Mouse (Mus musculus) layer of hippocampus, adult 2 months (tissue): Measurements from ENCODE around the gene Gm13272. TPM values are rescaled to one million over a fixed set of nuclear protein-coding genes. Genes with fewer than 3 reads are reported as not detected.
A peak's percentile ranks its signal among the peaks of the same experiment; 100 is the strongest.
"Not testable (repeated sequence)": the region's sequence is repeated elsewhere in the genome, so short reads cannot be mapped to it uniquely, and the experiment has no call there.

Source experiments
- DNase-seq, 2 experiments: peaks; one replicate each; pipeline ENCODE4 v3.0.0; 2022; ENCODE audit warnings: low spot score in 2 of 2
- H3K27ac ChIP-seq: fragments of 200-600 bp; 2 replicates; pipeline ENCODE4 v1.8.1; 2022
- H3K4me3 ChIP-seq: fragments of 200-600 bp; 2 replicates; pipeline ENCODE4 v1.8.1; 2022; ENCODE audit warnings: mild to moderate bottlenecking
- CTCF ChIP-seq: fragments of 200-600 bp; conservative IDR thresholded peaks from 2 replicates; pipeline ENCODE4 v1.8.1; 2022; ENCODE audit warnings: antibody characterized with exemption, mild to moderate bottlenecking, moderate library complexity
- total RNA-seq, 2 experiments: library from RNA; stranded (reverse); gene quantifications; 2 replicates each; pipeline ENCODE4 v1.2.3; 2021

The Gm13272 gene
- total RNA-seq, 2 experiments from 2014 or later = not detected

DNA sequence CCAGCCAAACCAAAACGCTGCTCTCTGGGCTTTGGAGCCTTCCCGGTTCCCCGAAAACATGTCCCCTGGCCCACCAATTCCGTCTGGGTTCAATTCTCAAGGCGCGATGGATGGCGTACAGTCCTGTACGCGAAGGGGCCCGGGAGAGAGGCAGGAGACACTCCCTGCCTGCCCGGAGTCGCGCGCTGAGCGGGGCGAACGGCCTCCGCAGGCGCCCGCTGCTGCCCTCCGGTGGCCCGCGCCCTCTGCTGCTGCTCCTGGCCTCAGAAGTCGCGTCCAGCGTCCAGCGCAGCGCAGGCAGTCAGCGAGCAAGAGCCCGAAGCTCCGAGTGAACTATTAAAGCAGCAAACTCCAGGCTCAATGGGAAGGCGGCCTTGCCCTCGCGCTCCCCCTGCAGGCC, 26.1 kb downstream of the Gm13272 start:
- TF ChIP-seq CTCF = peak; percentile 21
- H3K27ac ChIP-seq, DNase-seq, H3K4me3 ChIP-seq: not testable (repeated sequence)

DNA sequence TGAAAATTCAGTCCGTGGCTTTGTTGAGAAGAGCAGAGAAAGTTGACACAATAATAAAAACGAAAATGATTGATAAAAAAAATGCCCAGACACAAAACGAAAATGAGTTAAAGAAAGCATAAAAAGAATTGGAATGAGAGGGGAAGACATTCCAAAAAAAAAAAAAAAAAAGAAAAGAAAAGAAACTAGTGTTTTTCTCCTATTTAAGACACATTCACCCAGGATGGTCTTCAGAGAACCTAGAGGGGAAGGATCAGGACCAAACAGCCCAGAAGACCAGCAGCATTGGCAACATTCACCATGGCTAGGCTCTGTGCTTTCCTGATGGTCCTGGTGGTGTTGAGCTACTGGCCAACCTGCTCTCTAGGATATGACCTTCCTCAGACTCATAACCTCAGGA, 36.3 kb downstream of the Gm13272 start, which contains the start of gene Ifna7:
Ifna7 (plus strand) TSS at position 301 of the 400 bp plus-strand sequence.
- no peak for DNase-seq
- no peak for TF ChIP-seq CTCF
- Histone ChIP-seq H3K4me3 (no peak within 1 kb of the TSS), H3K27ac (no peak within 1 kb of the TSS)

DNA sequence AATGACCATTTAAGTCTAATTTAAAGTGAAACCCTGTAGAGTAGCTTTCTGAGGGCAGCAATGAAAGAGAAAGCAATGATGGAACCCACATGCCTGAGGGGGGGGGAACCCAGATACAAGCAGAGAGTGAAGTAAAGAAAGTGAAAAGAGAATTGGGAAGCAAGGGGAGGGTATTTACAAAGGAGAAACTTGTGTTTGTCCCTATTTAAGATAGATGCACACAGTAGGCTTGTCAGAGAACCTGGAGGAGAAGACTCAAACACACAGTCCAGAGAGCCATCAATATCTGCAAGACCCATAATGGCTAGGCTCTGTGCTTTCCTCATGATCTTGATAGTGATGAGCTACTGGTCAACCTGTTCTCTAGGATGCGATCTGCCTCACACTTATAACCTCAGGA, 40.0 kb downstream of the Gm13272 start, which contains the start of gene Ifna11:
Ifna11 (plus strand) TSS at position 301 of the 400 bp plus-strand sequence.
- Histone ChIP-seq H3K27ac (no peak within 1 kb of the TSS), H3K4me3 (no peak within 1 kb of the TSS)
- no peak for DNase-seq
- no peak for TF ChIP-seq CTCF

DNA sequence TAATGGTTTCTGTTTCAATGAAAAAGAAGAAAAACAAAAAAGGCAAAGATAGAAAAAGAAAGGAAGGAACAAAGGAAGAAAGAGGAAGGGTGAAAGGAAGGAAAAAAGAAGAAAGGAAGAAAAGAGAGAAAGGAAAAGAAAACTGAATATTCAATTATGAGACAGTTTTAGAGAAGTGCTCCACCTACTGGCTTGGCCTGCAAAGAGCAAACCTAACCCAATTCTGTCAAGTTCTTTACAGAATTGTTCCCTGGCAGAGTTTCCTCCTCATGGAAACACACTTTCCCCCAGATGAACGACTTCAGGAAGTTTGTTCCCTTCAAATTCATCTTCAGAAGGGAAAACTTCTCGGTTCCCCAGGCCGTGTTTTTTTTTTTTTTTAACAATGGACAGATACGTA, 43.3 kb downstream of the Gm13272 start:
- DNase-seq = peak in 1 of 2 experiments; percentile 21
- Histone ChIP-seq H3K27ac (no peak overlapping the region), H3K4me3 (no peak overlapping the region)

DNA sequence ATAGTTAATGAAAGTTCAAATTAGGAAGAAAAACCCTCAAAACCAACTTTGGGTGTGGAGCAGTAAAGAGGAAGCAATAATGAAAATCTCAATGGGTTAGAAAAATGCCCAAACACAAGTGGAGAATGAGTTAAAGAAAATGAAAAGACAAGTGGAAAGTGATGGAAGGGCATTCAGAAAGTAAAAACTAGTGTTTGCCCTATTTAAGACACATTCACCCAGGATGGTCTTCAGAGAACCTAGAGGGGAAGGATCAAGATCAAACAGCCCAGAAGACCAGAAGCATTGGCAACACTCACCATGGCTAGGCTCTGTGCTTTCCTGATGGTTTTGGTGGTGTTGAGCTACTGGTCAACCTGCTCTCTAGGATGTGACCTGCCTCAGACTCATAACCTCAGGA, 47.5 kb downstream of the Gm13272 start, which contains the start of gene Ifna6:
Ifna6 (plus strand) TSS at position 301 of the 400 bp plus-strand sequence.
- not testable (repeated sequence) for H3K4me3 ChIP-seq, DNase-seq, H3K27ac ChIP-seq

More for the DNA sequence above, 43.3 kb downstream of the Gm13272 start:
- TF ChIP-seq CTCF = peak; percentile 82

Other genes with a start within 250 kb of the Gm13272 start
- gene Ifna15, start 221.6 kb upstream of the Gm13272 start, total RNA-seq = not detected
- not detected for gene Ifna14, start 208.1 kb upstream of the Gm13272 start, total RNA-seq
- not detected for gene Ifna9, start 187.5 kb upstream of the Gm13272 start, total RNA-seq
- gene Ifna12, start 176.5 kb upstream of the Gm13272 start, total RNA-seq = not detected
- gene C87499, start 145.4 kb upstream of the Gm13272 start, total RNA-seq = not detected
- gene Ifna13, start 135.4 kb upstream of the Gm13272 start, total RNA-seq = not detected
- not detected for gene Ifna16, start 102.9 kb upstream of the Gm13272 start, total RNA-seq
- not detected for gene Ifna2, start 95.9 kb upstream of the Gm13272 start, total RNA-seq
- not detected for gene Ifnab, start 88.5 kb upstream of the Gm13272 start, total RNA-seq
- gene Gm26566, start 58.0 kb upstream of the Gm13272 start, total RNA-seq = 1 to 10 TPM; 1.3 to 1.5 TPM
- 100 to 1,000 TPM; 105 to 107 TPM for gene Klhl9, start 57.4 kb upstream of the Gm13272 start, total RNA-seq
- not detected for gene Gm13271, start 25.0 kb upstream of the Gm13272 start, total RNA-seq
- not detected for gene Gm13283, start 19.7 kb upstream of the Gm13272 start, total RNA-seq
- gene Gm13290, start 6.0 kb upstream of the Gm13272 start, total RNA-seq = not detected
- not detected for gene Gm13289, start 2.9 kb upstream of the Gm13272 start, total RNA-seq
- gene Ifnz, start 2.3 kb downstream of the Gm13272 start, total RNA-seq = not detected
- gene Gm13276, start 5.9 kb downstream of the Gm13272 start, total RNA-seq = not detected
- gene Gm13277, start 8.8 kb downstream of the Gm13272 start, total RNA-seq = not detected
- gene Gm13278, start 11.7 kb downstream of the Gm13272 start, total RNA-seq = not detected
- gene Gm13275, start 14.6 kb downstream of the Gm13272 start, total RNA-seq = not detected
- gene Gm13279, start 17.5 kb downstream of the Gm13272 start, total RNA-seq = not detected
- not detected for gene Gm13285, start 19.8 kb downstream of the Gm13272 start, total RNA-seq
- not detected for gene Gm13287, start 23.4 kb downstream of the Gm13272 start, total RNA-seq
- gene Gm13288, start 25.7 kb downstream of the Gm13272 start, total RNA-seq = not detected
- gene Ifna7, start 36.4 kb downstream of the Gm13272 start, total RNA-seq = not detected
- gene Ifna11, start 40.1 kb downstream of the Gm13272 start, total RNA-seq = not detected
- not detected for gene Ifna6, start 47.6 kb downstream of the Gm13272 start, total RNA-seq
- not detected for gene Ifna5, start 55.7 kb downstream of the Gm13272 start, total RNA-seq
- not detected for gene Ifna4, start 62.0 kb downstream of the Gm13272 start, total RNA-seq
- gene Ifna1, start 70.2 kb downstream of the Gm13272 start, total RNA-seq = not detected
- gene Ifne, start 100.4 kb downstream of the Gm13272 start, total RNA-seq = not detected